Mouse (Mus musculus) forebrain, embryonic 16.5 days (tissue): ENCODE data around the gene Fut11. TPM values are rescaled to one million over a fixed set of nuclear protein-coding genes. Genes with fewer than 3 reads are reported as not detected.

ENCODE experiments used
- microRNA-seq: library from miRNA; unstranded; fragments of <30 nt; microRNA quantifications from one replicate; pipeline ENCODE4, GENCODE M21; 2017
- polyA plus RNA-seq: library from polyadenylated mRNA; unstranded; fragments of >200 nt; fragmentation: Nextera tagmentation; extraction: Ambion mirVana; gene quantifications from 2 replicates; pipeline ENCODE4 v1.2.1, GENCODE M21; 2015

The Fut11 gene
- polyA plus RNA-seq, 1 experiment from 2014 or later: 23.3 TPM

Small RNAs within 50 kb of the gene (microRNA-seq; reads per million reads assigned to microRNA genes)
- 0.83 reads per million for gene Mir6946

Other genes starting within 250 kb of the Fut11 start
- gene Cfap70, start 242.7 kb upstream of the Fut11 start, polyA plus RNA-seq: 0.65 and 1.1 TPM in 2 replicates
- 16.7 and 18.9 TPM in 2 replicates for gene Anxa7, start 214.8 kb upstream of the Fut11 start, polyA plus RNA-seq
- gene Mss51, start 198.1 kb upstream of the Fut11 start, polyA plus RNA-seq: 0.47 and 0.85 TPM in 2 replicates
- gene Ppp3cb, start 148.4 kb upstream of the Fut11 start, polyA plus RNA-seq: 94.7 and 97.3 TPM in 2 replicates
- 10.4 and 11.1 TPM in 2 replicates for gene Usp54, start 53.9 kb upstream of the Fut11 start, polyA plus RNA-seq
- 0.31 TPM in 1 of 2 replicates, not detected in the other for gene Myoz1, start 38.4 kb upstream of the Fut11 start, polyA plus RNA-seq
- 0.12 and 0.14 TPM in 2 replicates for gene Synpo2l, start 26.6 kb upstream of the Fut11 start, polyA plus RNA-seq
- gene Sec24c, start 20.7 kb upstream of the Fut11 start, polyA plus RNA-seq: 96.8 and 101 TPM in 2 replicates
- gene Chchd1, start 8.0 kb downstream of the Fut11 start, polyA plus RNA-seq: 175 and 187 TPM in 2 replicates
- gene Zswim8, start 12.6 kb downstream of the Fut11 start, polyA plus RNA-seq: 44.4 and 55.9 TPM in 2 replicates
- gene Ndst2, start 39.6 kb downstream of the Fut11 start, polyA plus RNA-seq: 15.7 and 16.7 TPM in 2 replicates
- 123 and 127 TPM in 2 replicates for gene Camk2g, start 99.1 kb downstream of the Fut11 start, polyA plus RNA-seq
- 0.33 and 0.50 TPM in 2 replicates for gene Plau, start 141.7 kb downstream of the Fut11 start, polyA plus RNA-seq
- gene Vcl, start 234.4 kb downstream of the Fut11 start, polyA plus RNA-seq: 11.4 and 13.0 TPM in 2 replicates